Mouse (Mus musculus): ENCODE results near the gene Alms1. TPM values are rescaled to one million over a fixed set of nuclear protein-coding genes. Genes with fewer than 3 reads are reported as not detected.
"Not testable (repeated sequence)": the region's sequence is repeated elsewhere in the genome, so short reads cannot be mapped to it uniquely, and the experiment has no call there.

Gene Alms1
- polyA plus RNA-seq, 1 experiment from 2014 or later = 4.5 TPM

DNA sequence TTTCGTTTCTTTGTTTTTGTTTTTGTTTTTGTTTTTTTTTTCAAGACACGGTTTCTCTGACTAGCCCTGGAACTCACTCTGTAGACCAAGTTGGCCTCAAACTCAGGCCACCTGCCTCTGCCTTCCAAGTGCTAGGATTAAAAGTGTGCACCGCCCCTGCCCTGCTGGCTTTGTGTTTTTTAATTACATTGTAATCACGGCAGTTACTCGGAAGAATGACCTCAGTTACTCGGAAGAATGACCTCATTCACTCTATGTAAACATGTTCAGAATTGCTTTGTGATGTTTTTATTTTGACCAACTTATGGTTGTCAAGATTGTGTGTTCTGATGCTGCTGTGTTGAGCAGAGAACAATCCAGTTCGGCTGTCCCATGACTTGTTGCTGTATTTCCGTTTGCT, 45.8 kb downstream of the Alms1 start:
- 21% methylated on average over 8 of the region's 8 CpGs for WGBS
- Histone ChIP-seq H3K36me3 (ENCODE audit: control insufficient read depth, insufficient read depth, low read length) (peaks cover 14% of the 10 kb centered on the region), H3K4me1 (ENCODE audit: control insufficient read depth, insufficient read depth, low read length) (no peaks in the 10 kb centered on the region), H3K27me3 (ENCODE audit: control insufficient read depth, insufficient read depth, low read depth, low read length) (no peaks in the 10 kb centered on the region), H3K9ac (ENCODE audit: low read depth, low read length) (no peak overlapping the region), H3K9me3 (replicated peaks; ENCODE audit: control insufficient read depth, low read length, poor library complexity, severe bottlenecking) (no peaks in the 10 kb centered on the region), H3K4me3 (ENCODE audit: low read depth, low read length) (no peak overlapping the region), H3K4me2 (ENCODE audit: low read length) (no peak overlapping the region), H3K27ac (ENCODE audit: low read length) (no peak overlapping the region)
- ATAC-seq = no peak

- no peaks in the 10 kb centered on the region for H3K4me1 ChIP-seq (ENCODE audit: control insufficient read depth, insufficient read depth, low read length)
- H3K9ac ChIP-seq (ENCODE audit: low read depth, low read length) = no peak overlapping the region
- H3K4me2 ChIP-seq (ENCODE audit: low read length) = no peak overlapping the region
- H3K9me3 ChIP-seq (replicated peaks; ENCODE audit: control insufficient read depth, low read length, poor library complexity, severe bottlenecking) = no peaks in the 10 kb centered on the region
- ATAC-seq = no peak
- H3K36me3 ChIP-seq (ENCODE audit: control insufficient read depth, insufficient read depth, low read length) = peaks cover 6% of the 10 kb centered on the region; the same call in 1 of the 2 replicates
- no peaks in the 10 kb centered on the region for H3K27me3 ChIP-seq (ENCODE audit: control insufficient read depth, insufficient read depth, low read depth, low read length)
- no peak overlapping the region for H3K27ac ChIP-seq (ENCODE audit: low read length)
- WGBS = 98% methylated on average over 2 of the region's 2 CpGs
- no peak overlapping the region for H3K4me3 ChIP-seq (ENCODE audit: low read depth, low read length)
Observed at GRCm38 (mm10) chr6:85653244-85653643, 65.9 kb downstream of the Alms1 start.

- 94% methylated on average over 2 of the region's 4 CpGs for whole genome bisulfite sequencing
- not testable (repeated sequence) for H3K36me3 ChIP-seq (ENCODE audit: control insufficient read depth, insufficient read depth, low read length); H3K4me1 ChIP-seq (ENCODE audit: control insufficient read depth, insufficient read depth, low read length); H3K4me2 ChIP-seq (ENCODE audit: low read length); H3K9ac ChIP-seq (ENCODE audit: low read depth, low read length); H3K27ac ChIP-seq (ENCODE audit: low read length); H3K9me3 ChIP-seq (replicated peaks; ENCODE audit: control insufficient read depth, low read length, poor library complexity, severe bottlenecking); ATAC-seq; H3K27me3 ChIP-seq (ENCODE audit: control insufficient read depth, insufficient read depth, low read depth, low read length); H3K4me3 ChIP-seq (ENCODE audit: low read depth, low read length)
Observed at GRCm38 (mm10) chr6:85701943-85702342, 114.6 kb downstream of the Alms1 start.

- H3K9ac ChIP-seq (ENCODE audit: low read depth, low read length); ATAC-seq; H3K36me3 ChIP-seq (ENCODE audit: control insufficient read depth, insufficient read depth, low read length); H3K4me1 ChIP-seq (ENCODE audit: control insufficient read depth, insufficient read depth, low read length); H3K27ac ChIP-seq (ENCODE audit: low read length); H3K4me3 ChIP-seq (ENCODE audit: low read depth, low read length); H3K9me3 ChIP-seq (replicated peaks; ENCODE audit: control insufficient read depth, low read length, poor library complexity, severe bottlenecking); H3K27me3 ChIP-seq (ENCODE audit: control insufficient read depth, insufficient read depth, low read depth, low read length); H3K4me2 ChIP-seq (ENCODE audit: low read length): not testable (repeated sequence)
- WGBS = 94% methylated on average over 5 of the region's 5 CpGs
Observed at GRCm38 (mm10) chr6:85709206-85709605, 121.9 kb downstream of the Alms1 start.

DNA sequence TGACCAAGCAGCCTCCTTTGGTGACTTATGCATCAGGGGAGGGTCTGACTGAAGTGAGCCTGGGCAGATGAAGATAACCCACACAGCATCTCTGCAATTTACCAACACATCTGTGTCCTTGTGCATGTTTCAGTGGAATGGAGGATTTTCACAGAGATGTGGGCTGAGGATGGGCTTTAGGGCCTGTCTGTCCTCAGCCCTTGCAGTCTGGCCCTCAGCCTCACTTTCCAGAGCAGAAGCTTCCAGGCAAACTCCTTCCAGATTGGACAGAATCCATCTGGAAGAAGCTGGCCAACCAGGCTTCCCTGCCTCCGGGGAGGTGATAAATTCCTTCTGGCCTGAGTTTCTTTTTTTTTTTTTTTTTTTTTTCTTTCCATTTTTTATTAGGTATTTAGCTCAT, 122.3 kb downstream of the Alms1 start:
- H3K9ac ChIP-seq (ENCODE audit: low read depth, low read length); H3K36me3 ChIP-seq (ENCODE audit: control insufficient read depth, insufficient read depth, low read length); H3K4me1 ChIP-seq (ENCODE audit: control insufficient read depth, insufficient read depth, low read length); ATAC-seq; H3K27ac ChIP-seq (ENCODE audit: low read length); H3K9me3 ChIP-seq (replicated peaks; ENCODE audit: control insufficient read depth, low read length, poor library complexity, severe bottlenecking); H3K4me2 ChIP-seq (ENCODE audit: low read length); H3K4me3 ChIP-seq (ENCODE audit: low read depth, low read length); H3K27me3 ChIP-seq (ENCODE audit: control insufficient read depth, insufficient read depth, low read depth, low read length): not testable (repeated sequence)
- 75% methylated on average over 1 of the region's 1 CpGs for WGBS

- H3K4me1 ChIP-seq (ENCODE audit: control insufficient read depth, insufficient read depth, low read length); H3K4me2 ChIP-seq (ENCODE audit: low read length); H3K9me3 ChIP-seq (replicated peaks; ENCODE audit: control insufficient read depth, low read length, poor library complexity, severe bottlenecking); H3K27ac ChIP-seq (ENCODE audit: low read length); H3K4me3 ChIP-seq (ENCODE audit: low read depth, low read length); H3K9ac ChIP-seq (ENCODE audit: low read depth, low read length); H3K27me3 ChIP-seq (ENCODE audit: control insufficient read depth, insufficient read depth, low read depth, low read length); ATAC-seq; H3K36me3 ChIP-seq (ENCODE audit: control insufficient read depth, insufficient read depth, low read length): not testable (repeated sequence)
- 78% methylated on average over 9 of the region's 10 CpGs for WGBS
Observed at GRCm38 (mm10) chr6:85713105-85713504, 125.8 kb downstream of the Alms1 start, which contains the start of gene Nat8f7. Nat8f7 (minus strand) TSS chr6:85713205.

Small RNAs within 50 kb of the gene (microRNA-seq; reads per million reads assigned to microRNA genes)
- not detected for gene Gm27317

Other genes with a start within 250 kb of the Alms1 start
- gene Rab11fip5, start 212.9 kb upstream of the Alms1 start, polyA plus RNA-seq (2015; fragmentation: Nextera tagmentation; extraction: Ambion mirVana) = 20.2 and 21.1 TPM in 2 replicates
- not detected in 2 replicates for gene Noto, start 163.6 kb upstream of the Alms1 start, polyA plus RNA-seq (2015; fragmentation: Nextera tagmentation; extraction: Ambion mirVana)
- 73.3 and 78.2 TPM in 2 replicates for gene Smyd5, start 155.5 kb upstream of the Alms1 start, polyA plus RNA-seq (2015; fragmentation: Nextera tagmentation; extraction: Ambion mirVana)
- 573 and 593 TPM in 2 replicates for gene Cct7, start 136.0 kb upstream of the Alms1 start, polyA plus RNA-seq (2015; fragmentation: Nextera tagmentation; extraction: Ambion mirVana)
- 19.8 and 24.7 TPM in 2 replicates for gene Pradc1, start 135.6 kb upstream of the Alms1 start, polyA plus RNA-seq (2015; fragmentation: Nextera tagmentation; extraction: Ambion mirVana)
- gene Fbxo41, start 84.5 kb upstream of the Alms1 start, polyA plus RNA-seq (2015; fragmentation: Nextera tagmentation; extraction: Ambion mirVana) = 11.4 and 11.7 TPM in 2 replicates
- not detected in 2 replicates for gene Egr4, start 73.9 kb upstream of the Alms1 start, polyA plus RNA-seq (2015; fragmentation: Nextera tagmentation; extraction: Ambion mirVana)
- not detected in 2 replicates for gene Nat8f7, start 125.7 kb downstream of the Alms1 start, polyA plus RNA-seq (2015; fragmentation: Nextera tagmentation; extraction: Ambion mirVana)
- 0.51 and 0.52 TPM in 2 replicates for gene Nat8f3, start 178.2 kb downstream of the Alms1 start, polyA plus RNA-seq (2015; fragmentation: Nextera tagmentation; extraction: Ambion mirVana)
- gene Nat8f6, start 233.4 kb downstream of the Alms1 start, polyA plus RNA-seq (2015; fragmentation: Nextera tagmentation; extraction: Ambion mirVana) = not detected in 2 replicates
- 0.25 TPM in 1 of 2 replicates, not detected in the other for gene Nat8f5, start 233.4 kb downstream of the Alms1 start, polyA plus RNA-seq (2015; fragmentation: Nextera tagmentation; extraction: Ambion mirVana)
- gene Nat8, start 244.6 kb downstream of the Alms1 start, polyA plus RNA-seq (2015; fragmentation: Nextera tagmentation; extraction: Ambion mirVana) = 0.33 TPM in 1 of 2 replicates, not detected in the other

Data from midbrain, embryonic 16.5 days (tissue).